Mouse (Mus musculus): ENCODE data around the gene Babam2.
"Not testable (repeated sequence)": the region's sequence is repeated elsewhere in the genome, so short reads cannot be mapped to it uniquely, and the experiment has no call there.

Gene Babam2

GRCm38 (mm10) chr5:31839973-31840372, 142.5 kb downstream of the Babam2 start:
- no peak for DNase-seq

- DNase-seq: no peak
These were observed 142.9 kb downstream of the Babam2 start for GRCm38 (mm10) chr5:31840406-31840805.

- DNase-seq: no peak
These were observed 147.4 kb downstream of the Babam2 start for GRCm38 (mm10) chr5:31844856-31845255.

GRCm38 (mm10) chr5:31846971-31847370, 149.5 kb downstream of the Babam2 start:
- DNase-seq: no peak

- DNase-seq: no peak
These were observed 151.5 kb downstream of the Babam2 start for GRCm38 (mm10) chr5:31848995-31849394.

- no peak for DNase-seq
These were observed 155.3 kb downstream of the Babam2 start for GRCm38 (mm10) chr5:31852786-31853185.

- no peak for DNase-seq
These were observed 156.3 kb downstream of the Babam2 start for GRCm38 (mm10) chr5:31853831-31854230.

GRCm38 (mm10) chr5:31858877-31859276, 161.4 kb downstream of the Babam2 start:
- not testable (repeated sequence) for DNase-seq

- DNase-seq: no peak
These were observed 162.9 kb downstream of the Babam2 start for GRCm38 (mm10) chr5:31860426-31860825.

GRCm38 (mm10) chr5:31860831-31861624, 163.5 kb downstream of the Babam2 start:
- no peak for DNase-seq

- DNase-seq: no peak
These were observed 165.4 kb downstream of the Babam2 start for GRCm38 (mm10) chr5:31862753-31863468.

- no peak for DNase-seq
These were observed 166.6 kb downstream of the Babam2 start for GRCm38 (mm10) chr5:31864095-31864494.

GRCm38 (mm10) chr5:31866071-31866470, 168.6 kb downstream of the Babam2 start:
- DNase-seq: no peak

- no peak for DNase-seq
These were observed 173.5 kb downstream of the Babam2 start for GRCm38 (mm10) chr5:31870856-31871520.

- DNase-seq: no peak
These were observed 175.8 kb downstream of the Babam2 start for GRCm38 (mm10) chr5:31873328-31873727.

- no peak for DNase-seq
These were observed 177.1 kb downstream of the Babam2 start for GRCm38 (mm10) chr5:31874543-31874942.

- no peak for DNase-seq
These were observed 178.0 kb downstream of the Babam2 start for GRCm38 (mm10) chr5:31875443-31875842.

GRCm38 (mm10) chr5:31876216-31876974, 178.9 kb downstream of the Babam2 start:
- no peak for DNase-seq

- DNase-seq: no peak
These were observed 183.0 kb downstream of the Babam2 start for GRCm38 (mm10) chr5:31880457-31880856.

- DNase-seq: no peak
These were observed 184.8 kb downstream of the Babam2 start for GRCm38 (mm10) chr5:31882297-31882696.

- DNase-seq: no peak
These were observed 187.5 kb downstream of the Babam2 start for GRCm38 (mm10) chr5:31884962-31885361.

- DNase-seq: no peak
These were observed 190.1 kb downstream of the Babam2 start for GRCm38 (mm10) chr5:31887590-31887989.

- no peak for DNase-seq
These were observed 190.9 kb downstream of the Babam2 start for GRCm38 (mm10) chr5:31888341-31888740.
